Mouse (Mus musculus) G1E (cell line): Measurements from ENCODE around the gene Wipi1.
A peak's percentile ranks its signal among the peaks of the same experiment; 100 is the strongest.

Experiments
- CTCF ChIP-seq: IDR thresholded peaks from 2 replicates; pipeline ENCODE4 v1.5.1; 2012; ENCODE audit warnings: low read depth, low read length, inconsistent platforms, mixed read lengths
- GATA1 ChIP-seq: IDR thresholded peaks from 2 replicates; pipeline ENCODE4 v1.6.1; 2012; ENCODE audit warnings: borderline replicate concordance, low read length, inconsistent platforms, mixed read lengths
- GATA2 ChIP-seq: IDR thresholded peaks from 2 replicates; pipeline ENCODE4 v1.6.1; 2012; ENCODE audit warnings: low read depth, low read length, inconsistent platforms, borderline replicate concordance
- POLR2AphosphoS5 ChIP-seq: IDR thresholded peaks from 2 replicates; pipeline ENCODE4 v1.6.1; 2012; ENCODE audit warnings: low read depth, low read length, inconsistent platforms; ENCODE audit not compliant: insufficient replicate concordance
- TAL1 ChIP-seq: conservative IDR thresholded peaks from 2 replicates; pipeline ENCODE4 v1.6.1; 2012; ENCODE audit warnings: low read depth, low read length, inconsistent platforms, mixed read lengths

- TF ChIP-seq CTCF (peak; percentile 88), POLR2AphosphoS5 (no peak), TAL1 (peak; percentile 38; the same call in 1 of the 2 replicates), GATA1 (no peak), GATA2 (no peak)
These were observed 27.8 kb downstream of the Wipi1 start for GRCm38 (mm10) chr11:109583986-109584385.
